ENCODE assay signal across 18 mouse cellular contexts in genomic region chr6:144483166-144483565, GRCm38 (mm10).
"Had no signal": no experiment of that assay in that cellular context is flagged by ENCODE, and none has a peak within 500 bp of the region (broad histone marks: within the 10 kb centered on the region; RNA-seq: fewer than 3 reads in every experiment).

No protein-coding gene starts in this region.

- DNase-seq: gastrocnemius, adult 2 months; gastrocnemius, postnatal 10 days; gastrocnemius, postnatal 25 days; heart, adult 18-20 months; heart, postnatal 14 days; heart, postnatal 36 days; kidney, adult 18-20 months; kidney, adult 8-10 months; kidney, postnatal 10 days; kidney, postnatal 25 days; layer of hippocampus, adult 9-11 months; layer of hippocampus, postnatal 36 days; left cerebral cortex, postnatal 4 days had no signal

- ATAC-seq: hindbrain, embryonic 16.5 days; inflammation-experienced regulatory T-cells, adult 6 months; intestine, embryonic 15.5 days; intestine, postnatal 0 days; liver, embryonic 12.5 days had no signal
